Mouse (Mus musculus): ENCODE measurements around the gene Ddx25.

Ddx25 gene

GRCm38 (mm10) chr9:35541488-35541887 is 16.8 kb downstream of the Ddx25 start:
- peak; percentile 86 for DNase-seq (ENCODE audit: low spot score)

- no peak for DNase-seq (ENCODE audit: low spot score)
Observed at GRCm38 (mm10) chr9:35541024-35541423, 17.3 kb downstream of the Ddx25 start.

DNA sequence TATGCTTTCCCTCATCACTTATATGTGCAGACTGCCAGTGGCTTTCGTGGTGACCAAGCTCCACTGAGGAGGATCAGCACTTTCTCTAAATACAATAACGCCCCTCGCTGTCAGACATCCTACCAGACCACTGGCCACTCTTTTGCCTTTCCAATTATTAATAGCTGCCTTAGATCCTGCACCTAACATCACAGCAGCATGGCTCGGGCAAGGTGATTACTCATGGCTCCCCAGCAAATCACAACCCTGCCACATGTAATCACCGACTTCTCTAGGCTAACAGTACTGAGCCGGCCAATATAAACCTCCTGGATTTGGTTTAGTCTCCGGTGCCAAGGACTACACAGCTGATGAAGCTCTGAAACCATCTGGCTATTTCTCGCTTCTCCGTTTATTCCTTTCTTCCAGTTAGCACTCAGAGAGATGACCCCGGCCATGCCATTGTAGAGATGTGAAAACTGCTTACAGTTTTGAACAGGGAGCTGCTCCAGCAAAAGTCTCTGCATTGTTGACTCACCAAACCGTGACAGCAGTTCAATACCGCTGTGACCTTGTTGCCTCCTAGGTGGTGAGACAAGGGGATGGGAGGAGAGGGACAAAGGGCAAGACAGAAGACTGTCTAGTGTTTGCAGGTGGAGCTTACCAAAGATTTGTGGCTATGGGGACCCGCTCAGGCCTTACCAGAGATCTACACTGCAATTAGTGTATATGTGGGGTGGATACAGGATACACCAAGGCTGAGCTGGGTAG is 19.2 kb downstream of the Ddx25 start:
- DNase-seq (ENCODE audit: low spot score): no peak

DNA sequence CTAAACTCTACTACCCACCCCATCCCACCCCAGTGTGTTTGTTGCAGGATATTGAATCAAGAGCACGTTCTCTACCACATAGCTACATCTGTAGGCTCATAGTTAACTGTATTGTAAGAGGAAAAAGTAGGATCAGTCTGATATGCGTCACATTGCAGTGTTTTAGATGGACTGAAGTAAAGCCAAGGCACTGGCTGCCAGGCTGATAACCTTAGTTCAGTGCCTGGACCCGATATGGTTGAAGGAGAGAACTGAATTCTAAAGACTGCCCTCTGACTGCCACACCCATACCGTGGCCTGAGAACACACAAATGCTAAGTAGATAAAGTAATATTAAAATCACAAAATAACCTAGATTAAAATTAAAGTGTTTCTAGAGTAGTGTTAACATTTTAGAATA is 22.5 kb downstream of the Ddx25 start:
- no peak for DNase-seq (ENCODE audit: low spot score)

DNA sequence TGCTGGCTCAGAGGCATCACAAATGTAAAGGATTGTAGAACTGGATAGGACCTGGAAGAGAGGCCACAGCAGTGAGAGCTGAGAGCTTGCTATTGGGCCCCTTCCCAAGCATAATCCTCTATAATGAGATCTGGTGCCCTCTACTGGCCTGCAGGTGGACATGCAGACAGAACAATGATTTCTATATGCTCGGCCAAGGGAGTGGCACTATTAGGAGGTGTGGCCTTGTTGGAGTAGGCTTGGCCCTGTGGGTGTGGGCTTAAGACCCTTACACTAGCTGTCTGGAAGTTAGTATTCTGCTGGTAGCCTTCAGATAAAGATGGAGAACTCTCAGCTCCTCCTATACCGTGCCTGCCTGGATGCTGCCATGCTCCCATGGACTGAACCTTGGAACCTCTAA is 23.2 kb downstream of the Ddx25 start:
- peak; percentile 80 for DNase-seq (ENCODE audit: low spot score)

DNA sequence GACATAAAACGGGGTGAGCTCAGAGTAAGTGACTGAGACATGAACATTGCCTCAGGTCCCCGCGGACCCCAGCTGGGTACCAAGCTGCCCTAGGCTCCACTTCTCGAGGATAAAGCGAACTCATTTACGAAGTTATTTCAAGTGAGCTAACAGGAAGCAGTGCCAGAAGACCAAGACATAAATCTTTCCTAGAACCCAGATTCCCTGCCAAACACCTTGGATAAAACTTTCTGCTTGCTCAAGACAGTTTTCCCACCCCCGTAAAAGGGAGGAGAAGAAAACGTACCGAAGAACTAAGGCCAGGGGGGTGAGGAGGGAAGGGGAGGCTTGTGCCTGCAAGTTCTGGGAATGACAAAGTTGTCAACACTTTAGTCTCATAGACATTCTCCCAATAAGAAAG is 25.1 kb downstream of the Ddx25 start:
- DNase-seq (ENCODE audit: low spot score): peak; percentile 45

- DNase-seq (ENCODE audit: low spot score): no peak
Observed at GRCm38 (mm10) chr9:35529796-35530195, 28.5 kb downstream of the Ddx25 start.

DNA sequence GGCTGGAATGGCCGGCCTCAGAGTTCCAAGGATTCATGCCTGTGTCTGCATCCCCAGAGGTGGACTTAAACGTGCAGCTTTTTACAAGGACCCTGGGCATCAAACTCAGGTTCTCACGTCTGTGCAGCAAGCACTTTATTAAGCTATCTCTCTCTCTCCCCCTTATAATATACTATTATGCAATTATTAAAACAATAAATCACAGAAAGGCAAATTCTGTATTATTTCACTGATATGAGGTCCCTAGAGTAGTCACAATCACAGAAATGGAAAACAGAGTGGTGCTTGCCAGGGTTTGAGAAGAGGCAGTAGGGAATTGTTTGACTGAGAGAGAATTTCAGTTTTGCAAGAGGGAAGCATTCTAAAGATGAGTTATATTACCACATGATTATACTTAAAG is 29.2 kb downstream of the Ddx25 start:
- no peak for DNase-seq (ENCODE audit: low spot score)

DNA sequence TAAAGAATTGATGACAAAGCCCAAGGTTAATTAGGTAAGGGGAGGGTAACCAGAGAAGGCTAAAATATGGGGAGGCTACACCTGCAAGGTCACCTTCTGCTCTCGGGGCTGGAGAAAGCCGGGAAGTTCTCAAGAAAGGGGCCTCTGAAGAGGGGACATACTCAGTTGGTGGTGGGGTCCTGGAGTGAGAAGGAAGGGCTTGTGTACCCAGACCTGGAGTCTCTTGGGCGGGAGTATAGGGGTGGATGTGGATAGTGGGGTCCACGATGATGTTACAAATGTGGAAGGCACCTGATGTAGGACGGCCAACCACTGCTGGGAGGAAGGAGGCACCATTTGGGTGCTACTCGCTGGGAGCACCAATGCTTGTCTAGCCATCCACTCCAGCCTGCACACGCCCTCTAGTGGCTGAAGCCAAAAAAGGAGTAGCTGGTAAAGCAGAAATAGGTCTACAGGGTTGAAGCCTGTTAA is 34.4 kb downstream of the Ddx25 start:
- peak; percentile 83 for DNase-seq (ENCODE audit: low spot score)

GRCm38 (mm10) chr9:35523541-35523940 is 34.8 kb downstream of the Ddx25 start:
- DNase-seq (ENCODE audit: low spot score): peak; percentile 85

DNA sequence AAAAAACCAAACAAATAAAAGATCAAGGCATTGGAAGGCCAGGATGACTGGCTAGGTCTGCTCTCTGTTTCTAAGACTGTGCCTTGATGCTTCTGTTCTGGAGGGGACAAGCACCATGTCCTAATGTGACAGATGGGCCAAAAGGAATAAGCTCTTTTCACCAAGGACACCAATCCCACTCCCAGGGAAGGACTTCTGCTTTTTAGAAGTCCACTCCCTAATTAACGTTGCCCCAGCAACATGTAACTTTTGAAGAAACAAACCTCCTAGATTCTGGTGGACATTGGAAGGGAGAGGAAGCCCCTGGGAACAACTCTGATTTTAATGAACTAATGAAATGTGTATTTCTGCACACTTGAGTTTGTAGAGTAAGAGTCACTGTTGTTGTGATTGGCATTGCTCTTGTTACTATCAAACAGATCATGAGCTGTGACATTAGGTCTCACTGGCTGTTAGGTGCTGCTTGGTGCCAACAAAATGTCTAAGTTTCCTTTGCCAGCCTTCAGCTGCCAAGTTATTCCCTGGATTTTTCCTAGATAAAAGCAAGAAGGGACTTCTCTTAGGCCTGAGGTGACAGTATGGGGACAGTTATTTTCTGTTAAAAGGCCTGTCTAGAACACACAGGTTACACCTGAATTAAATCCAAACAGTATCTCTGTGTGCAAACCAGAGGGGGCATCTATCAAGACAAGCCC is 35.4 kb downstream of the Ddx25 start:
- DNase-seq (ENCODE audit: low spot score): peak; percentile 65

DNA sequence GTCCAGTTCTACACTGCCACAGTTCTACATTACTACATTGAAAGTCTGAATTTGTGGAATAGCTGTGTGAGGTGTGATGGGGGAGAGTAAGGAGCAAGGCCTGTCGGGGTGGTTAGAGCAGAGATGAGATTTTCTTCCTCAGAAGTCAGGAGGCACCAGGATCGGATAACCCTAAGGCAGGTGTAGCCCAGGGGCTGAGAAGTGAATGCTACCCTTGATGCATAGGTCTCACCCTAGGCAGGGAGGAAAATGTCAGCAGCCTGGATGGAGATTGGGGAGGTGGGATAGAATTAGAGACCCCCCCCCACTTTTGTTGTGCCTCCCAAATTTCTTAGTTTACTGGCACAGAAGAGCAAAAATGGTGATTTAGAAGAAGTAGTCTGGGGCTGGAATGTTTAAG is 36.1 kb downstream of the Ddx25 start:
- no peak for DNase-seq (ENCODE audit: low spot score)

DNA sequence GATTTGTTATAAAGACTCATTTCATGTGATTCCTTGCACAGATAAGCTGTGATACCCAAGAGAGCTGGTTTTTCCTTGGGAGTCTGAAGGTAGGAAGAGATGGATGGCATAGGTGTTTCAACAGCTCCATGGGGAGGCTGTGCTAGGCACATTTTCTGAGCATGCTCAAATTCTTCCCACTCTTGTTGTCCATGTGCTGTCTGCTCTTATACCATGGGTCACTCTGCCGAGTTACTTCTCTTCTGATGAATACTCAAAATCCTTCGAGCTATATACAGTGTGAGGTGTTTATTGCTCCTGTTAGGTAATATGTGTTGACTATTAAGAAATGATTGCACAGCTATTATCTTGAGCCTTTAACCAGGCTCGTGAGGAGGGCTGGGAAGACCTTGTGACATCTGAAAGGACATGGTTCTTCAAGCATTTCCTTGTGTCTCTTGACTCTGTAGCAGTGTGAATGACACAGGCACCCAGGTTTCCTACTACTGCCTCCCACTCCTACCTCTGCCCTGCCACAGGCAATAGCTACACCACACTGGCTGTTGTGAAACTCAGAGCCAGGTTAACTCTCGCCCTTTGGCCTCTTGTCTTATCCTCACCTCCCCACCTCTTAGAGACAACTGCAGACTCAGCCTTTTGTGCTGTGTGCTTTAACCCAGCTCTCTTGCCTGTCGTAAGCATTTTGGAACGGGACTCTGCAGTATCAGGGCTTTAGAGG is 37.5 kb downstream of the Ddx25 start:
- DNase-seq (ENCODE audit: low spot score): no peak

DNA sequence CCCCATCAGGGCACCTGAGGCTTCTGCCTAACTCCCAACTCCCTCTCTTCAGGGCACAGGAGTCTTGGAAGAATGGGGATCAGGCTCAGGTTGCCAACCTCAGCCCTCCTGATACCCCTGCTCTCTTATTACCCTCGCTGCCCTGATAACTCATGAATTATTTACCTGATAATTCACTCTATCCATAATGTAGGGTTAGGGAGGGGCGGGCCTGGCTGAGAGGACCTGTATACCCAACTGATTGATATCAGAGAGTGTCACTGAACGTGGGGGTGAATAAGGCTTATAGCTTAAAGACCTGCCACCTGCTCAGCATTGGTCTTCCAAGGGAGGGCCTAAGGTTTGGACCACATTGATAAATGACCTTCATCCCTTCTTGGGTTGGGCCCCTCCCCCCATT is 40.2 kb downstream of the Ddx25 start, which contains the start of gene Gm1113:
Gene Gm1113, minus strand, starts transcription at position 101 of the 400 bp plus-strand sequence.
- no peak for DNase-seq (ENCODE audit: low spot score)

- no peak for DNase-seq (ENCODE audit: low spot score)
Observed at GRCm38 (mm10) chr9:35516711-35517110, 41.6 kb downstream of the Ddx25 start.

DNA sequence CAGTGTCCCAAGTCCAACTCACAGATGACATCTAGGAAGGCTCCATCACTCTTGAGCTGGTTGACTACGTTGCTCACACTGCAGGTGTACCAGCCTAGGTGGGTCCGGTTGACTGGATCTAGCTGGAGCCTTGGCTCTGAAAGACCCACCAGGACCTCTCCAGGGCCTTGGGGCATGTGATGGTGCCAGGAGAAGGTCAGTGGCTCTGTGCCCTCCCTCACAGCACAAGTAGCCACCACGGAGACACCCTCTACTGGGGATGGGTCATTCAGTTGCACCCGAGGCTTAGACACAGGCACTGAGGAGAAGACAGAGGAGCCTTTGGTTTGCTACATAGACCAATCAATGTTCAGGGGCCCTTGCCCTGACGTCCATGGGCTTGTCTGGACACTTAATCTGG is 42.1 kb downstream of the Ddx25 start:
- no peak for DNase-seq (ENCODE audit: low spot score)

- no peak for DNase-seq (ENCODE audit: low spot score)
Observed at GRCm38 (mm10) chr9:35513900-35514299, 44.4 kb downstream of the Ddx25 start.

GRCm38 (mm10) chr9:35508234-35508633 is 50.1 kb downstream of the Ddx25 start:
- peak; percentile 55 for DNase-seq (ENCODE audit: low spot score)

DNA sequence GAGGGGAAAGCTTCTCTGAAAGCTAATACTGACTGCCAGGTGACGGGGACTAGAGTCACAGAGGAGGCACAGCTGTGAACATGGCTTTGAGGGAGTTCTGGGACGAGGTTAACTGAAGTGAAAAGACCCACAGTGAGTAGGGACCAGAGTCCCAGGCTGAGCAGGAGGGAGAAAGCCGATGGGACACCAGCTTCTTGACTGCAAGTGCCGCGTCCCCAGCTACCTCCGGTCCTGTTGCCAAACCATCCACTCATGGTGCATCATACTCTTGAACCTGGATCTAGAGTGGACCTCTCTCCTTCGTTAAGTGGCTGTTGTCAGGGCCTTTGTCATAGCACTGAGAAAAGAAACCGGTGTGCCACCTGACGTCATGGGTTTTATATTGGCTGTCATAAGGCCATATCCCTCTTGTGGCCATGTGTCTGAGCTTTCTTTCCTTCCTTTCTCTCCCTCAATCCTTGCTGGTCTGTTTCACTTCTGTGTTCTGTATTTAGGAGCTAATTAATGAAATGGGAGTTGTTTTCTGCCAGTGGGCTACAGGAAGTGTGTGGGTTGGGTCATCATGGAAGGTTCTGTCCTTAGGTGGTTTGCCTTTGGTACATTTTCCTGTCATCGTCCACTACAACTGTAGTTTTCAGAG is 55.8 kb downstream of the Ddx25 start:
- no peak for DNase-seq (ENCODE audit: low spot score)

DNA sequence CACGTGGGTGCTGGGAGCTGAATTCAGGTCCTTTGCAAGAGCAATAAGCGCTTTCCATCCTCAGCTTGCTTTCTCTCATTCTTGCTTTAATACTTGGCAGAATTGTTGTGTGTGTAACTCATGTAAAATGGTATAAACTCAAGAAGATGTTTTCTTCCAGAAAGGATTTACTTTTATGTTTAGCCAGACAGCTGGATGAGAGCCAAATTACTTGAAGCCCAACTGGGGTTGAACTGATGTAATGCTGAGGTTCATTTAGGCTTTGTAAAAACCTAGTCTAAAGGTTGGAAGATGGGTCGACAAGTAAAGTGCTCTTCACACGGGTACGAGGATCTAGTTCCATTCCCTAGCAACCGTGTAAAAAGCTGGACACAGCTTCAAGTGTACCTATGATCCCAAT is 58.4 kb downstream of the Ddx25 start:
- no peak for DNase-seq (ENCODE audit: low spot score)

DNA sequence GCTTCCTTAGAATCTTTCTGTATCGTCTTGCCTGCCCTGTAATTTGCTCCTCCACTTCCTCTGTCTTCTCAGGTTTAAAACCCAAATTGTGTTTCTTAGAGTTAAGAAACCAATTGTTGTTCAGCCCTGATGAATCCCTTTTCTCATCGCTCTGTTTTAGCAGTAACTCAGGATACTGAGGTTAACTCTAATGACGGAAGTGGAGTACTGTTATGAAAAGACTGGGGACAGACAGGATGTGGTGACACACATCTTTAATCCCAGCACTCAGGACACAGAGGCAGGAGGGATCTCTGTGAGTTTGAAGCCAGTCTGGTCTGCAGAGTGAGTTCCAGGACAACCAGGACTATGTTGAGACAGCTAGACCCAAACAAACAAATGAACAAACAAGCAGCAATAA is 62.9 kb downstream of the Ddx25 start:
- no peak for DNase-seq (ENCODE audit: low spot score)

GRCm38 (mm10) chr9:35494937-35495336 is 63.4 kb downstream of the Ddx25 start:
- no peak for DNase-seq (ENCODE audit: low spot score)

Data from adipocyte (in vitro differentiated cells).